Mouse (Mus musculus): ENCODE results near the gene Csf2rb2.

DNA sequence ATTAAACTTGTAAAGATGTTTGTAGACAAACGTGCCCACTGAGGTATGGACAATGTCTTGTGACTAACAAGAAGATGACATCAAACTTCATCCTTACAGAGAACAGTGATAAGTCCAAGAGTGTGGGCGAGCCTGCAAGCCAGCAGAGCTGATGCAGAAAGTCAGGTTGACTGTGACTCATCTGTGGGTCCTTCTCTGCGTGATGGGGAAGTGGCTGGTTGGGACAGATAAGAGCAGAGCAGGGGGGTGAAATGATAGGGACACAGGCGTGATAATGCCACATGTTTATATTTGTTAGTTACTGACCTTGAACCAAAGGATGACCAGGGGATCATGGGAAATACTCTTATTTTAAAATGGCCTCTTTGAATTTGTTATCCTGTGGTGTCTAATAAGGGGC, 37.7 kb downstream of the Csf2rb2 start:
- TF ChIP-seq EP300 (optimal IDR thresholded peaks at IDR 0.05) (no peak), CTCF (IDR thresholded peaks at IDR 0.05; ENCODE audit: low read depth) (no peak)
